ENCODE assay signal across 10 mouse cellular contexts in genomic region chr11:104237226-104237625, GRCm38 (mm10). TPM values are rescaled to one million over a fixed set of nuclear protein-coding genes. Genes with fewer than 3 reads are reported as not detected.
DNase-seq lines count a peak whose midpoint lies in the region; ATAC-seq lines count a peak whose summit lies in the region.
"Had no signal": no experiment of that assay in that cellular context is flagged by ENCODE, and none has a peak within 500 bp of the region (broad histone marks: within the 10 kb centered on the region; RNA-seq: fewer than 3 reads in every experiment).

No protein-coding gene starts in this region.

- H3K4me3 ChIP-seq in forebrain, embryonic 15.5 days, result 0 out of 2 replicates have a peak overlapping the region, but pooled peaks have one; percentile 4
- no peak overlapping the region for H3K4me3 ChIP-seq in forebrain, embryonic 12.5 days (replicated peaks)
- no peak overlapping the region for H3K4me3 ChIP-seq in midbrain, embryonic 15.5 days
- H3K4me3 ChIP-seq: megakaryocyte, embryonic 14.5 days had no signal

- H3K9ac ChIP-seq in forebrain, embryonic 15.5 days (replicated peaks), result no peak overlapping the region
- H3K9ac ChIP-seq in forebrain, embryonic 12.5 days, result no peak overlapping the region
- no peak overlapping the region for H3K9ac ChIP-seq in midbrain, embryonic 15.5 days

- no peak overlapping the region for H3K27ac ChIP-seq in forebrain, embryonic 15.5 days (replicated peaks)
- no peak overlapping the region for H3K27ac ChIP-seq in forebrain, embryonic 12.5 days
- no peak overlapping the region for H3K27ac ChIP-seq in midbrain, embryonic 15.5 days

- no peak for ATAC-seq in forebrain, embryonic 15.5 days (replicated peaks)
- no peak for ATAC-seq in forebrain, embryonic 12.5 days (ENCODE audit: low FRiP score)
- ATAC-seq in midbrain, embryonic 15.5 days (replicated peaks), result no peak

- 50% methylated on average over 7 of the region's 7 CpGs for WGBS in forebrain, embryonic 15.5 days
- 72% methylated on average over 7 of the region's 7 CpGs for WGBS in forebrain, embryonic 12.5 days
- 47% methylated on average over 7 of the region's 7 CpGs for WGBS in midbrain, embryonic 15.5 days

- peak overlapping the region; percentile 22 for H3K4me2 ChIP-seq in forebrain, embryonic 15.5 days (replicated peaks)
- no peak overlapping the region for H3K4me2 ChIP-seq in forebrain, embryonic 12.5 days
- peak overlapping the region; percentile 66 for H3K4me2 ChIP-seq in midbrain, embryonic 15.5 days

- no peaks in the 10 kb centered on the region for H3K27me3 ChIP-seq in forebrain, embryonic 15.5 days
- peaks cover 54% of the 10 kb centered on the region for H3K27me3 ChIP-seq in forebrain, embryonic 12.5 days
- no peaks in the 10 kb centered on the region for H3K27me3 ChIP-seq in midbrain, embryonic 15.5 days (replicated peaks)

- H3K36me3 ChIP-seq in forebrain, embryonic 15.5 days, result no peaks in the 10 kb centered on the region
- H3K36me3 ChIP-seq in forebrain, embryonic 12.5 days (replicated peaks), result no peaks in the 10 kb centered on the region
- no peaks in the 10 kb centered on the region for H3K36me3 ChIP-seq in midbrain, embryonic 15.5 days (replicated peaks)

- peak; percentile 33 for DNase-seq in MN1 (ENCODE audit: low spot score)
- peak; percentile 84 to 87 for DNase-seq in cerebellum, postnatal 36 days
- peak; percentile 42 for DNase-seq in kidney, postnatal 10 days
- DNase-seq in thymus, postnatal 25 days, result no peak
- DNase-seq in retina, embryonic 14.5 days (ENCODE audit: low spot score), result no peak

- H3K9me3 ChIP-seq in forebrain, embryonic 15.5 days, result no peaks in the 10 kb centered on the region
- H3K9me3 ChIP-seq in forebrain, embryonic 12.5 days, result no peaks in the 10 kb centered on the region
- H3K9me3 ChIP-seq in midbrain, embryonic 15.5 days, result no peaks in the 10 kb centered on the region
- H3K9me3 ChIP-seq: megakaryocyte, embryonic 14.5 days had no signal

- H3K4me1 ChIP-seq in forebrain, embryonic 15.5 days, result peaks cover 50% of the 10 kb centered on the region
- peaks cover 35% of the 10 kb centered on the region for H3K4me1 ChIP-seq in forebrain, embryonic 12.5 days
- peaks cover 49% of the 10 kb centered on the region for H3K4me1 ChIP-seq in midbrain, embryonic 15.5 days

RNA-seq across cellular contexts. Expression of gene Mapt, which starts 6.0 kb away (rescaled TPM):
- polyA plus RNA-seq in forebrain, embryonic 15.5 days (2015; fragmentation: Nextera tagmentation; extraction: Ambion mirVana), result 672 and 718 TPM in 2 replicates
- 115 and 134 TPM in 2 replicates for polyA plus RNA-seq in forebrain, embryonic 12.5 days (2016; fragmentation: Nextera tagmentation; extraction: Ambion mirVana)
- 1,028 and 1,112 TPM in 2 replicates for polyA plus RNA-seq in midbrain, embryonic 15.5 days (2015; fragmentation: Nextera tagmentation; extraction: Ambion mirVana)

RNA-seq across cellular contexts. Expression of gene Sppl2c, which starts 51.1 kb away (rescaled TPM):
- not detected in 2 replicates for polyA plus RNA-seq in forebrain, embryonic 15.5 days (2015; fragmentation: Nextera tagmentation; extraction: Ambion mirVana)
- not detected in 2 replicates for polyA plus RNA-seq in forebrain, embryonic 12.5 days (2016; fragmentation: Nextera tagmentation; extraction: Ambion mirVana)
- polyA plus RNA-seq in midbrain, embryonic 15.5 days (2015; fragmentation: Nextera tagmentation; extraction: Ambion mirVana), result not detected in 2 replicates
- polyA plus RNA-seq: C2C12 had no signal

Comparison
In these comparisons a context has a peak if more than half of its experiments do, and no peak if none do; other contexts are left out.
1. DNase-seq: peak in MN1 (single experiment), cerebellum, postnatal 36 days (2 of 2) and kidney, postnatal 10 days (single experiment); none in thymus, postnatal 25 days (single experiment) and retina, embryonic 14.5 days (single experiment).